Mouse (Mus musculus) ES-E14 (cell line): ENCODE measurements at regions not wholly inside any gene's neighbourhood (a gene's known extent, or its start where the extent isn't known, plus 50 kb on each side); places are given as distances from the start of the nearest gene placed in this dataset.

Experiments used
- CHD2 ChIP-seq: IDR thresholded peaks from 2 replicates; pipeline ENCODE4 v1.6.1; 2014; ENCODE audit warnings: mild to moderate bottlenecking, low read depth, low read length, inconsistent platforms
- ZC3H11A ChIP-seq: IDR thresholded peaks from 2 replicates; pipeline ENCODE4 v1.6.1; 2012; ENCODE audit warnings: low read depth, mild to moderate bottlenecking, inconsistent platforms, low read length, borderline replicate concordance
- ZNF384 ChIP-seq: IDR thresholded peaks from 2 replicates; pipeline ENCODE4 v1.6.1; 2012; ENCODE audit warnings: low read depth, low read length, inconsistent platforms

- TF ChIP-seq ZC3H11A (no peak), CHD2 (no peak), ZNF384 (no peak)
Observed at GRCm38 (mm10) chr14:64582822-64583221, 478.7 kb downstream of the Prss52 start.
